Mouse (Mus musculus): Measurements from ENCODE around the gene Ifitm10. TPM values are rescaled to one million over a fixed set of nuclear protein-coding genes. Genes with fewer than 3 reads are reported as not detected.

Gene Ifitm10
- total and polyA plus RNA-seq, 3 experiments = not detected

- H3K27ac ChIP-seq (ENCODE audit: insufficient read depth, low read depth) = no peak overlapping the region
- dilution Hi-C loops (cut with MboI; ENCODE audit: extremely low pct_ligation_motif_present, extremely low pct_unique_long_range_greater_than_20kb, low sequenced_read_pairs) = no loop called here
- no peaks in the 10 kb centered on the region for H3K79me2 ChIP-seq (replicated peaks; ENCODE audit: control insufficient read depth, extremely low read depth, insufficient read depth, poor library complexity, severe bottlenecking)
- no peak overlapping the region for H3K4me3 ChIP-seq (replicated peaks in 1 of 3; ENCODE audit: low read depth in 2 of 3, low read length in 2 of 3, poor library complexity in 1 of 3)
- no peaks in the 10 kb centered on the region for H3K27me3 ChIP-seq (replicated peaks)
- no peaks in the 10 kb centered on the region for H3K4me1 ChIP-seq (ENCODE audit: control insufficient read depth in 1 of 2, insufficient read depth in 2 of 2)
- DNase-seq (ENCODE audit: extremely low read depth) = no peak
- no peak overlapping the region for H3K4me2 ChIP-seq (ENCODE audit: insufficient read depth, low read depth, poor library complexity, severe bottlenecking)
- H3K9me3 ChIP-seq (replicated peaks; ENCODE audit: low read length) = no peaks in the 10 kb centered on the region
- TF ChIP-seq KAT2A (IDR thresholded peaks at IDR 0.05; ENCODE audit: insufficient replicate concordance, low read length) (no peak), ZNF384 (IDR thresholded peaks at IDR 0.05; ENCODE audit: low read depth, low read length) (no peak), E2F4 (IDR thresholded peaks at IDR 0.05; ENCODE audit: insufficient replicate concordance, low read depth, low read length) (no peak), EP300 (IDR thresholded peaks at IDR 0.05; ENCODE audit: low read length) (no peak), JUN (IDR thresholded peaks at IDR 0.05; ENCODE audit: insufficient read depth, low read depth, low read length) (no peak), ZC3H11A (IDR thresholded peaks at IDR 0.05; ENCODE audit: low read depth, low read length) (no peak), MAFK (IDR thresholded peaks at IDR 0.05; ENCODE audit: insufficient replicate concordance, low read length) (no peak)
- H3K9ac ChIP-seq (ENCODE audit: insufficient read depth, low read depth) = no peak overlapping the region
- in situ Hi-C loops (cut with MboI; ENCODE audit: low pct_ligation_motif_present, low pct_unique_long_range_greater_than_20kb, low sequenced_read_pairs) = no loop called here
- peaks cover 60 to 82% of the 10 kb centered on the region in 2 experiments for H3K36me3 ChIP-seq (replicated peaks in 1 of 2; ENCODE audit: control insufficient read depth in 1 of 2, insufficient read depth in 1 of 2, low read length in 1 of 2)
Observed at GRCm38 (mm10) chr7:142377233-142377925, 3.8 kb upstream of the Ifitm10 start.

GRCm38 (mm10) chr7:142376096-142376495, 2.5 kb upstream of the Ifitm10 start:
- Histone ChIP-seq H3K79me2 (replicated peaks; ENCODE audit: control insufficient read depth, extremely low read depth, insufficient read depth, poor library complexity, severe bottlenecking) (no peaks in the 10 kb centered on the region), H3K36me3 (replicated peaks in 1 of 2; ENCODE audit: control insufficient read depth in 1 of 2, insufficient read depth in 1 of 2, low read length in 1 of 2) (peaks cover 48 to 69% of the 10 kb centered on the region in 2 experiments), H3K27me3 (replicated peaks) (no peaks in the 10 kb centered on the region), H3K27ac (ENCODE audit: insufficient read depth, low read depth) (no peak overlapping the region), H3K4me1 (ENCODE audit: control insufficient read depth in 1 of 2, insufficient read depth in 2 of 2) (no peaks in the 10 kb centered on the region), H3K9ac (ENCODE audit: insufficient read depth, low read depth) (no peak overlapping the region), H3K4me3 (replicated peaks in 1 of 3; ENCODE audit: low read depth in 2 of 3, low read length in 2 of 3, poor library complexity in 1 of 3) (no peak overlapping the region), H3K9me3 (replicated peaks; ENCODE audit: low read length) (no peaks in the 10 kb centered on the region), H3K4me2 (ENCODE audit: insufficient read depth, low read depth, poor library complexity, severe bottlenecking) (no peak overlapping the region)
- in situ Hi-C loops (cut with MboI; ENCODE audit: low pct_ligation_motif_present, low pct_unique_long_range_greater_than_20kb, low sequenced_read_pairs) = no loop called here
- dilution Hi-C loops (cut with MboI; ENCODE audit: extremely low pct_ligation_motif_present, extremely low pct_unique_long_range_greater_than_20kb, low sequenced_read_pairs) = no loop called here
- TF ChIP-seq JUND (conservative IDR thresholded peaks at IDR 0.05; ENCODE audit: low read depth, low read length) (no peak), MXI1 (IDR thresholded peaks at IDR 0.05; ENCODE audit: low read depth, low read length) (no peak)
- no peak for DNase-seq (ENCODE audit: extremely low read depth)

GRCm38 (mm10) chr7:142375261-142375724, 1.7 kb upstream of the Ifitm10 start:
- Histone ChIP-seq H3K9ac (ENCODE audit: insufficient read depth, low read depth) (no peak overlapping the region), H3K36me3 (replicated peaks in 1 of 2; ENCODE audit: control insufficient read depth in 1 of 2, insufficient read depth in 1 of 2, low read length in 1 of 2) (peaks cover 40 to 61% of the 10 kb centered on the region in 2 experiments), H3K27ac (ENCODE audit: insufficient read depth, low read depth) (no peak overlapping the region), H3K4me2 (ENCODE audit: insufficient read depth, low read depth, poor library complexity, severe bottlenecking) (no peak overlapping the region), H3K27me3 (replicated peaks) (no peaks in the 10 kb centered on the region), H3K4me1 (ENCODE audit: control insufficient read depth in 1 of 2, insufficient read depth in 2 of 2) (no peaks in the 10 kb centered on the region), H3K79me2 (replicated peaks; ENCODE audit: control insufficient read depth, extremely low read depth, insufficient read depth, poor library complexity, severe bottlenecking) (no peaks in the 10 kb centered on the region), H3K9me3 (replicated peaks; ENCODE audit: low read length) (no peaks in the 10 kb centered on the region), H3K4me3 (replicated peaks in 1 of 3; ENCODE audit: low read depth in 2 of 3, low read length in 2 of 3, poor library complexity in 1 of 3) (no peak overlapping the region)
- in situ Hi-C loops (cut with MboI; ENCODE audit: low pct_ligation_motif_present, low pct_unique_long_range_greater_than_20kb, low sequenced_read_pairs) (no loop called here), dilution Hi-C loops (cut with MboI; ENCODE audit: extremely low pct_ligation_motif_present, extremely low pct_unique_long_range_greater_than_20kb, low sequenced_read_pairs) (no loop called here)
- no peak for TF ChIP-seq RCOR1 (conservative IDR thresholded peaks at IDR 0.05; ENCODE audit: low read depth, low read length)
- TF ChIP-seq NRF1 (IDR thresholded peaks at IDR 0.05; ENCODE audit: low read depth, low read length) = no peak
- no peak for TF ChIP-seq MAX (IDR thresholded peaks at IDR 0.05; ENCODE audit: low read length)
- TF ChIP-seq SMC3 (IDR thresholded peaks at IDR 0.05; ENCODE audit: low read depth, low read length) = no peak
- no peak for TF ChIP-seq ZNF384 (IDR thresholded peaks at IDR 0.05; ENCODE audit: low read depth, low read length)
- no peak for TF ChIP-seq NELFE (IDR thresholded peaks at IDR 0.05; ENCODE audit: low read depth, low read length)
- no peak for TF ChIP-seq JUND (conservative IDR thresholded peaks at IDR 0.05; ENCODE audit: low read depth, low read length)
- DNase-seq (ENCODE audit: extremely low read depth) = no peak
